Mouse (Mus musculus): ENCODE results near the gene Ripor2.

Ripor2 gene

GRCm38 (mm10) chr13:24649099-24649498, 67.1 kb downstream of the Ripor2 start:
- no peak for DNase-seq

DNA sequence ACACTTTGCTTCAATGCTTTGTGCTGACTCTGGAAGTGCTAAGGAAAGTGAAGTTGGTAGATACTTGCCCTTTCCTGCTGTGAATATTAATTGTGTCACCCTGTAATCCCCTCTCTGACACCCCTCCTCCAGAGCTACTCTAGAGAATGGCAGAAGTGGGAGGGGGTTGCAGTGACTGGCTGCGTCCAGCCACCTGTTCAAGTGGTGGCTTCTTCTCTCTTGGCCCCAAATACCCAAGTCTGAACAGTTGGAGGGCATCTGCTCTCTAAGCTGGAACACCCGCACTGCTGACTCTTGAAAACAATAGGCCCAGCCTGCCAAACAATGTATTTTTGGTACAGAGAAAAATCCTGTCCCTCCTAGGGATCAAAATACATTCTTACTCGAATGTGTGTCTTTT, 69.0 kb downstream of the Ripor2 start:
- no peak for DNase-seq

- DNase-seq = no peak
Measured at GRCm38 (mm10) chr13:24654919-24655635, 73.1 kb downstream of the Ripor2 start.

- no peak for DNase-seq
Measured at GRCm38 (mm10) chr13:24656719-24657497, 74.9 kb downstream of the Ripor2 start.

GRCm38 (mm10) chr13:24666763-24667162, 84.8 kb downstream of the Ripor2 start:
- DNase-seq = no peak

GRCm38 (mm10) chr13:24668556-24668955, 86.6 kb downstream of the Ripor2 start:
- DNase-seq = no peak

DNA sequence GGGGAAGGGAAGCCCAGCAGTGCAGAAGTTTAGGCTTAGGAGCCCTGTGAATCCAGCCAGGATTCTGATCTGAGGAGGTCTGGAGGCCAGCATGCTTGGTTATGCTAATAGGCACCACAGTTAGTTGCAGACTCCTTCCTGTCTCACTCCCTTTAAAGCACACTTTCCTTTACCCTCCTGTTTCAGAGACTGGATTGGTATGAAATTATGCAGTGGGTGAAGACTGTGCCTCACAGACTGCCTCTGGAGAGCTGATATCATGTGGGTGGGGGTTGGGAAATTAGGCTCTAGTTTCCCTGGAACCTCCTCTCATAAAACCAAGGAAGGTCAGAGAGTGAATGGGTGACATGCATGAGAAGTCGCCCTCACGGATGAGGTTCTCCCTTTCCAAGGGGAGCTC, 88.7 kb downstream of the Ripor2 start:
- DNase-seq = no peak

DNA sequence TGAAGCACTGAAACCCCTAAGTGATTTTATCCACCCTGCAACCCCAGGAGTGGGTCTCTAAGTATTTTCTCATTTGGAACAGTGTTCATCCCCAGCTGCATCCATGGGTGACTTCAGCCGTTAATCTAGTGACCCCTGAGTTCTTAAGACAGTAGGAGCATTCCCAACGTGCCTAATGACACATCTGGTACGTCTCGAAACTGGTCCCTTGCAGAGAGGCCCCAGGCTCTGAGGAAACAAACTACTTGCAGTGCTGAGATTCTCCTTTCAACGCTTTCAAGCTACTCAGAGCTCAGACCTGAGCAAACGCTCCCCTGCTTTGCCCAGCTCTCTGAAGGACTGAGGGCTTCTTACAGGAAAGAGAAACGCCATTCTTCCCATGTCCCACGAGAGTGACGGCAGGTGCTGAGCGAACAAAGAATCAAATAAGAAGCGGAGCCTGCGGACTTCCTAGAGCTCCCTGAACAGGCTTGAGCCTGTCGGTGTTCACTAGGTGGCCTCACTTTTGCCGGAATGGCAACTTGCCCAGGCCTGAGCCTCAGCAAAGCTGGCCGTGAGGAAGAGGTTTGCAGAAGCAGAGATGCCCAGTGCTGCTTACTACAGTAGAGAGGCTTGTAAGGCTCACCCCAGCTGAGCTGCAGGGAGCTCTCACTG, 97.2 kb downstream of the Ripor2 start:
- no peak for DNase-seq

DNA sequence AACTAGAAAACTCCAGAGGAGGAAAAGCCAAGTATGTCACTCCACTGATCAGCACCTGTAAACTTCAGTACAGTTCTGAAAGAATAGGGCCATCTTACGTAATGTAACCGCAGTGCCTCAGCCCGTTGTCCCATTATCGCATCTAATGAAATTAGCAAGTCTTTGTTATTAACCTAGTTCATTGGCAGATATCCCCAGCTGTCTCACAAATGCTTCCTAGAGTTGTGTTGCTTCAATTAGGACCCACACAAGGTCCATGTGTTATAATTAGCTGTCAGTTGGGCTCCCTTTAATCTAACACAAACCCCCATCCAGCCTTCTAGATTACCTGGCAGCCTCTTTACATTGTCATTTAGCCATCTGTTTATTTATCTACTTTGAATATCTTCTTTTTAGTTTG, 99.0 kb downstream of the Ripor2 start:
- DNase-seq = no peak

DNA sequence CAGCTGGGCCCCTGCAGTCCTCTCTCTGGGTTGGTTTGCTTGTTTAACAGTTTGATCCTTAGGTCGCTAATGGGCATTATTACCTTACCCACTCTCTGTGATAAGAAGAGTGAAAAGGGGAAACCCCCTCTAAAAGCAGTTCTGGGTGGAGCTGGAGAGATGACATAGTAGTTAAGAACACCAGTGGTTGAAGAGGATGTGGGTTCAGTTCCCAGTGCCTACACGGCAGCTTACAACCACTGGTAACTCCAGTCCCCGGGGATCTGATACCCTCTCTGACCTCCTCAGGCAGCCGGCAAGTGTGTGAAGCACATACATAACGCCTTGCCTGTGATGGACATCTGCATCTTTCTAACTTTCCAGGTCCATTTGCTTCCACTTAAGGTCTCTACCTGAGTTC, 100.4 kb downstream of the Ripor2 start:
- DNase-seq = no peak

- DNase-seq = no peak
Measured at GRCm38 (mm10) chr13:24684503-24684902, 102.5 kb downstream of the Ripor2 start.

GRCm38 (mm10) chr13:24685846-24686245, 103.9 kb downstream of the Ripor2 start:
- no peak for DNase-seq

- peak; percentile 73 for DNase-seq
Measured at GRCm38 (mm10) chr13:24686705-24687665, 105.0 kb downstream of the Ripor2 start.

- DNase-seq = no peak
Measured at GRCm38 (mm10) chr13:24693312-24693711, 111.3 kb downstream of the Ripor2 start.

DNA sequence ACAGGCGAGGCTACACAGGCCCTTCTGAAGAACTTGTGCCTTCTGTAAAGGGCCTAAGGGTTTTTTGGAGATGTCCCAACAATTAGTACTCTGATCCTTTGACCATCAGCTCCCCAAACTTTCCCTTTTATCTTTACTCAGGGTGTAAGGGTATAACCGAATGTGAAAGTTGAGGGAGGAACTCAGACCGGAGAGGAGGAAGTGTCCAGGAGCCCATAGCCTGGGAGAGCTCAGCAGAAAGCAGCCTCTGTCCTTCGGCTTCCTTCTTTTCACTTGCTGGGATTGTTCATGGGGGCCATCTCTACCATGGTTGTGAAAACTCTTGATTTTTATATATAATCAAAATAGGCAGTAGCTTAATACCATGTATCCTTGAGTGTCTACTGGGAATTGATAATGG, 116.8 kb downstream of the Ripor2 start:
- no peak for DNase-seq

DNA sequence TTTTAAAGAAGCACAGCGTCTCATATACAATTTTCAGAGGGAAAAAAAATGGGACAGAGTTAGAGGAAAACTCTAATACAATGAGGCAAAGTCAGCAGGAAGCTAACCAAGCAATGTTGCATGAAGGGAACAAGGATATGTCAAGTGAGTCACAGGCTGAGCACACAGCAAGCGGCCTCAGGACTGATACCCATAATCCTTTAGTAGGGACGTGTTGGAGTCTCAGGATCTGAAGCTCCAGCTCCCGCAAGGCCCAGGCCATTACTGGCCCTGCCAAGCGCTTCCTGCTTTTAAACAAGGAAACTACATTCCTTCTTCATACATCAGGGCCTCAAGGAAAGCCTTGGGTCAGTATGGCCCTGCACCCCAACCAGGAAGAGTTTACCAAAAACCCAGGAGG, 120.1 kb downstream of the Ripor2 start:
- DNase-seq = no peak

GRCm38 (mm10) chr13:24709656-24710396, 127.8 kb downstream of the Ripor2 start:
- no peak for DNase-seq

- DNase-seq = no peak
Measured at GRCm38 (mm10) chr13:24710968-24711367, 129.0 kb downstream of the Ripor2 start.

DNA sequence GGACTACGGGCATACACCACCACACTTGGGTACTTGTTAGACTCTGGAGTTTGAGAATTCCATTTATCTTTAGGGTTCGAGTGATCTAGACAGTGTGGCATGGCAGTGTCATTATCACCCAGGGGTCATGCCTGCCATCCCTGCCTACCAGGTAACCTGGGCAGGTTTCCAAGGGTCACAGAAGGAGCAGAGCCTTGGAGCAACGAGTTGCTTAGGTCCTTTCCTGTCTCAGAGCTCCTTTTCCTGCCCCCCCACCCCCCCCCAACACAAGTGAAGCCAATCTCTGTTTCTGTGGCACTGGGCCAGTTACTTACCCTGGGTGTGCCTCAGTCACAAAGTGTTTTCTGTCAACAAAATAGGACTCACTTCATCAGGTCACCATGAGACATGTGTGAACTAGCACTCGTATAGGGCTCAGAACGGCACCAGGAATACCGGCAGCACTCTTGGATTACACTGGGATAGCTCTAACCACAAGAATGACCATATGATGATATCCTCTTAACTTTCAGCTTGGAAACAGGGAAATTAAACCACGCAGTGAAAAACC, 130.7 kb downstream of the Ripor2 start:
- no peak for DNase-seq

- DNase-seq = peak; percentile 87
Measured at GRCm38 (mm10) chr13:24713434-24714000, 131.5 kb downstream of the Ripor2 start.

- DNase-seq = no peak
Measured at GRCm38 (mm10) chr13:24714360-24714885, 132.4 kb downstream of the Ripor2 start.

All from cerebellum, adult 9-10 months (tissue).